ENCODE assay signal across 10 mouse cellular contexts in genomic region chr2:59757015-59757414, GRCm38 (mm10).
DNase-seq lines count a peak whose midpoint lies in the region; ATAC-seq and TF ChIP-seq lines count a peak whose summit lies in the region.
"Had no signal": no experiment of that assay in that cellular context is flagged by ENCODE, and none has a peak within 500 bp of the region (broad histone marks: within the 10 kb centered on the region; RNA-seq: fewer than 3 reads in every experiment).

No protein-coding gene starts in this region.

- H3K36me3 ChIP-seq in limb, embryonic 12.5 days: peaks cover 22% of the 10 kb centered on the region; the same call in 1 of the 2 replicates
- H3K36me3 ChIP-seq in limb, embryonic 10.5 days: peaks cover 42% of the 10 kb centered on the region
- peaks cover 10% of the 10 kb centered on the region for H3K36me3 ChIP-seq in embryonic facial prominence, embryonic 13.5 days
- no peaks in the 10 kb centered on the region for H3K36me3 ChIP-seq in neural tube, embryonic 13.5 days

- intact Hi-C loops in gastrocnemius, adult 2 months (cut with DNase I): no loop called here

- H3K9ac ChIP-seq in limb, embryonic 12.5 days (replicated peaks): no peak overlapping the region
- no peak overlapping the region for H3K9ac ChIP-seq in embryonic facial prominence, embryonic 13.5 days
- H3K9ac ChIP-seq in neural tube, embryonic 13.5 days: no peak overlapping the region

- H3K9me3 ChIP-seq in limb, embryonic 12.5 days: 0 out of 2 replicates have a peak, but pooled peaks cover 4% of the 10 kb centered on the region
- H3K9me3 ChIP-seq in limb, embryonic 10.5 days (replicated peaks): no peaks in the 10 kb centered on the region
- H3K9me3 ChIP-seq in embryonic facial prominence, embryonic 13.5 days: no peaks in the 10 kb centered on the region
- no peaks in the 10 kb centered on the region for H3K9me3 ChIP-seq in neural tube, embryonic 13.5 days

- no peaks in the 10 kb centered on the region for H3K27me3 ChIP-seq in limb, embryonic 12.5 days
- no peaks in the 10 kb centered on the region for H3K27me3 ChIP-seq in limb, embryonic 10.5 days (ENCODE audit: low read depth, poor library complexity, severe bottlenecking)
- no peaks in the 10 kb centered on the region for H3K27me3 ChIP-seq in embryonic facial prominence, embryonic 13.5 days
- no peaks in the 10 kb centered on the region for H3K27me3 ChIP-seq in neural tube, embryonic 13.5 days

- peaks cover 49% of the 10 kb centered on the region for H3K4me1 ChIP-seq in limb, embryonic 12.5 days (replicated peaks)
- H3K4me1 ChIP-seq in limb, embryonic 10.5 days: peaks cover 51% of the 10 kb centered on the region
- peaks cover 50% of the 10 kb centered on the region for H3K4me1 ChIP-seq in embryonic facial prominence, embryonic 13.5 days
- H3K4me1 ChIP-seq in neural tube, embryonic 13.5 days (replicated peaks): peaks cover 12% of the 10 kb centered on the region

- peak; percentile 36 for TF ChIP-seq CTCF in gastrocnemius, adult 2 months (IDR thresholded peaks at IDR 0.05)

- 78% methylated on average over 6 of the region's 6 CpGs for WGBS in limb, embryonic 12.5 days
- 82% methylated on average over 6 of the region's 6 CpGs for WGBS in limb, embryonic 10.5 days
- 48% methylated on average over 6 of the region's 6 CpGs for WGBS in embryonic facial prominence, embryonic 13.5 days
- 69% methylated on average over 6 of the region's 6 CpGs for WGBS in neural tube, embryonic 13.5 days

- no peak for DNase-seq in gastrocnemius, adult 2 months
- DNase-seq in gastrocnemius, postnatal 4 days (ENCODE audit: low spot score in 2 of 2): no peak
- DNase-seq in limb, embryonic 10.5 days (ENCODE audit: low spot score): no peak
- DNase-seq in urinary bladder, adult 2 months (ENCODE audit: low spot score): no peak
- DNase-seq in c-Kit-positive CD71-positive TER-119-positive erythroid progenitor cells, embryonic 14.5 days (ENCODE audit: low spot score): no peak
- DNase-seq: cerebellum, adult 8-10 months; layer of hippocampus, adult 9-11 months had no signal

- no peak for ATAC-seq in limb, embryonic 12.5 days (ENCODE audit: insufficient number of reproducible peaks, insufficient read depth, low FRiP score, low TSS enrichment, low read depth)
- ATAC-seq in embryonic facial prominence, embryonic 13.5 days (ENCODE audit: insufficient number of reproducible peaks, insufficient read depth, low FRiP score, low TSS enrichment, low read depth): 0 out of 2 replicates have a peak, but pooled peaks have one; percentile 17
- peak; percentile 80 for ATAC-seq in neural tube, embryonic 13.5 days (ENCODE audit: low read depth)

- no peak overlapping the region for H3K4me2 ChIP-seq in limb, embryonic 12.5 days
- H3K4me2 ChIP-seq in embryonic facial prominence, embryonic 13.5 days: no peak overlapping the region
- no peak overlapping the region for H3K4me2 ChIP-seq in neural tube, embryonic 13.5 days

- H3K27ac ChIP-seq in gastrocnemius, adult 2 months: no peak overlapping the region
- 0 out of 2 replicates have a peak overlapping the region, but pooled peaks have one; percentile 29 for H3K27ac ChIP-seq in limb, embryonic 12.5 days
- no peak overlapping the region for H3K27ac ChIP-seq in limb, embryonic 10.5 days
- H3K27ac ChIP-seq in embryonic facial prominence, embryonic 13.5 days: peak overlapping the region; percentile 87
- no peak overlapping the region for H3K27ac ChIP-seq in neural tube, embryonic 13.5 days (replicated peaks)

- no peak overlapping the region for H3K4me3 ChIP-seq in gastrocnemius, adult 2 months
- no peak overlapping the region for H3K4me3 ChIP-seq in limb, embryonic 12.5 days (replicated peaks)
- H3K4me3 ChIP-seq in limb, embryonic 10.5 days: no peak overlapping the region
- no peak overlapping the region for H3K4me3 ChIP-seq in embryonic facial prominence, embryonic 13.5 days
- no peak overlapping the region for H3K4me3 ChIP-seq in neural tube, embryonic 13.5 days

Comparison
In these comparisons a context has a peak if more than half of its experiments do, and no peak if none do; other contexts are left out.
1. H3K27ac ChIP-seq: peak in limb, embryonic 12.5 days (single experiment) and embryonic facial prominence, embryonic 13.5 days (single experiment); none in gastrocnemius, adult 2 months (single experiment), limb, embryonic 10.5 days (single experiment) and neural tube, embryonic 13.5 days (single experiment).